Mouse (Mus musculus): ENCODE data around the gene Spats2l. TPM values are rescaled to one million over a fixed set of nuclear protein-coding genes. Genes with fewer than 3 reads are reported as not detected.

Gene Spats2l
- polyA plus RNA-seq, 1 experiment from 2014 or later: 32.3 TPM

GRCm38 (mm10) chr1:57806126-57806525 is 32.2 kb downstream of the Spats2l start:
- H3K27ac ChIP-seq (ENCODE audit: low read depth, low read length): no peak overlapping the region
- H3K4me1 ChIP-seq (ENCODE audit: control insufficient read depth, insufficient read depth, low read length): no peaks in the 10 kb centered on the region
- H3K9me3 ChIP-seq (ENCODE audit: control insufficient read depth, low read length): no peaks in the 10 kb centered on the region
- 84% methylated on average over 3 of the region's 3 CpGs for WGBS
- H3K36me3 ChIP-seq (ENCODE audit: control insufficient read depth, insufficient read depth, low read length): no peaks in the 10 kb centered on the region
- H3K4me3 ChIP-seq (ENCODE audit: low read depth, low read length): no peak overlapping the region
- no peak overlapping the region for H3K9ac ChIP-seq (ENCODE audit: low read length)
- ATAC-seq (ENCODE audit: insufficient read depth, low FRiP score, low TSS enrichment): no peak
- no peak overlapping the region for H3K4me2 ChIP-seq (ENCODE audit: low read depth)
- DNase-seq (ENCODE audit: low spot score): no peak
- no peaks in the 10 kb centered on the region for H3K27me3 ChIP-seq (ENCODE audit: control insufficient read depth, insufficient read depth, low read length)

- 60% methylated on average over 7 of the region's 7 CpGs for WGBS
- Histone ChIP-seq H3K27me3 (ENCODE audit: control insufficient read depth, insufficient read depth, low read length) (no peaks in the 10 kb centered on the region), H3K9me3 (ENCODE audit: control insufficient read depth, low read length) (no peaks in the 10 kb centered on the region), H3K27ac (ENCODE audit: low read depth, low read length) (no peak overlapping the region), H3K4me2 (ENCODE audit: low read depth) (no peak overlapping the region), H3K4me1 (ENCODE audit: control insufficient read depth, insufficient read depth, low read length) (no peaks in the 10 kb centered on the region), H3K9ac (ENCODE audit: low read length) (no peak overlapping the region), H3K4me3 (ENCODE audit: low read depth, low read length) (no peak overlapping the region), H3K36me3 (ENCODE audit: control insufficient read depth, insufficient read depth, low read length) (no peaks in the 10 kb centered on the region)
- DNase-seq (ENCODE audit: low spot score) (no peak), ATAC-seq (ENCODE audit: insufficient read depth, low FRiP score, low TSS enrichment) (no peak)
Measured at GRCm38 (mm10) chr1:57807882-57808281, 33.9 kb downstream of the Spats2l start.

GRCm38 (mm10) chr1:57810221-57810620 is 36.3 kb downstream of the Spats2l start:
- Histone ChIP-seq H3K27ac (ENCODE audit: low read depth, low read length) (no peak overlapping the region), H3K4me1 (ENCODE audit: control insufficient read depth, insufficient read depth, low read length) (no peaks in the 10 kb centered on the region), H3K27me3 (ENCODE audit: control insufficient read depth, insufficient read depth, low read length) (no peaks in the 10 kb centered on the region), H3K9me3 (ENCODE audit: control insufficient read depth, low read length) (no peaks in the 10 kb centered on the region), H3K4me3 (ENCODE audit: low read depth, low read length) (no peak overlapping the region), H3K4me2 (ENCODE audit: low read depth) (no peak overlapping the region), H3K9ac (ENCODE audit: low read length) (no peak overlapping the region), H3K36me3 (ENCODE audit: control insufficient read depth, insufficient read depth, low read length) (no peaks in the 10 kb centered on the region)
- DNase-seq (ENCODE audit: low spot score): no peak
- no peak for ATAC-seq (ENCODE audit: insufficient read depth, low FRiP score, low TSS enrichment)
- WGBS: 69% methylated on average over 4 of the region's 4 CpGs

- 68% methylated on average over 2 of the region's 2 CpGs for WGBS
- ATAC-seq (ENCODE audit: insufficient read depth, low FRiP score, low TSS enrichment): no peak
Measured at GRCm38 (mm10) chr1:57817103-57817502, 43.1 kb downstream of the Spats2l start.

GRCm38 (mm10) chr1:57820428-57820997 is 46.6 kb downstream of the Spats2l start:
- no peaks in the 10 kb centered on the region for H3K9me3 ChIP-seq (ENCODE audit: control insufficient read depth, low read length)
- H3K27me3 ChIP-seq (ENCODE audit: control insufficient read depth, insufficient read depth, low read length): no peaks in the 10 kb centered on the region
- no peak for ATAC-seq (ENCODE audit: insufficient read depth, low FRiP score, low TSS enrichment)
- no peak overlapping the region for H3K4me2 ChIP-seq (ENCODE audit: low read depth)
- H3K4me1 ChIP-seq (ENCODE audit: control insufficient read depth, insufficient read depth, low read length): no peaks in the 10 kb centered on the region
- WGBS: 78% methylated on average over 6 of the region's 6 CpGs
- H3K4me3 ChIP-seq (ENCODE audit: low read depth, low read length): no peak overlapping the region
- H3K9ac ChIP-seq (ENCODE audit: low read length): no peak overlapping the region
- no peak for DNase-seq (ENCODE audit: low spot score)
- no peaks in the 10 kb centered on the region for H3K36me3 ChIP-seq (ENCODE audit: control insufficient read depth, insufficient read depth, low read length)
- H3K27ac ChIP-seq (ENCODE audit: low read depth, low read length): no peak overlapping the region

More at GRCm38 (mm10) chr1:57817103-57817502, 43.1 kb downstream of the Spats2l start:
- no peak overlapping the region for H3K9ac ChIP-seq (ENCODE audit: low read length)
- no peaks in the 10 kb centered on the region for H3K36me3 ChIP-seq (ENCODE audit: control insufficient read depth, insufficient read depth, low read length)
- H3K27ac ChIP-seq (ENCODE audit: low read depth, low read length): no peak overlapping the region
- no peak overlapping the region for H3K4me2 ChIP-seq (ENCODE audit: low read depth)
- H3K4me3 ChIP-seq (ENCODE audit: low read depth, low read length): no peak overlapping the region
- no peak for DNase-seq (ENCODE audit: low spot score)
- no peaks in the 10 kb centered on the region for H3K27me3 ChIP-seq (ENCODE audit: control insufficient read depth, insufficient read depth, low read length)
- no peaks in the 10 kb centered on the region for H3K4me1 ChIP-seq (ENCODE audit: control insufficient read depth, insufficient read depth, low read length)
- no peaks in the 10 kb centered on the region for H3K9me3 ChIP-seq (ENCODE audit: control insufficient read depth, low read length)

DNA sequence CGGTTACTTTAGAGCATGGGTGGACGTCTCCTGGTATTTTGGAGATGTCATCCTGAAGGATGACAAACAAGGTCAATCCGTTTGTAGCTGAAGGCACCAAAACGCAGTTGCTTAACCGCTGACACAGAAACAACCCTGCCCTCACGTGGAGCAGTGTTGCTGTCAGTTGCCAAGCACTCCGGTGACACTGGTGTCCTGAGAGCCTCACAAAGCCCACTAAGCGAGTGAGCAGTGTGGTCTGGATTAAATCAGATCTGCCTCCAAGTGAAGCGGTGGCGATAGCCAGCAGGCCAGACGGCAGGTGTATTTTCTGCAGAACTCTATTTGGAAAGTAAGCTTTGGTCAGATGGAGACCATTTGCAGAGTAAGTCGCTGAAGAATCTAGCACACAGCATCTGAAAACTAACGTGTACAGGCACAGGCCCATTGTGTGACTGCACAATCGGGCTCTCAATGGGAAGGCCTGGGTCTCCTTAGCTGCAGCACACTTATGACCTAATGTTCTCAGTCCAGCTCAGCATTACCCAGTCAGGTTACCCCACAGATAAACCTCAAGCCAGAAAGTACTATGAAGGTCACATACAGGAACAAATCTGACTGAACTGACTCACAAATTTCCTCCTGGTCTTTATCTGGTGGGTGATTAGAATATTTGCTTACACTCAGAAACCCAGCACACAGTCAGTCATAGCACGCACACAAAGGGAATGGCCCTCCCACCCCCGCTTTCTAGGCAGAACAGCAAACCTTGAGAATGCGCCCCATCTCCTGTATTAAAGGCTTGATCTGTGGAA is 51.2 kb downstream of the Spats2l start:
- no peak overlapping the region for H3K27ac ChIP-seq (ENCODE audit: low read depth, low read length)
- H3K9me3 ChIP-seq (ENCODE audit: control insufficient read depth, low read length): no peaks in the 10 kb centered on the region
- no peaks in the 10 kb centered on the region for H3K27me3 ChIP-seq (ENCODE audit: control insufficient read depth, insufficient read depth, low read length)
- no peak overlapping the region for H3K9ac ChIP-seq (ENCODE audit: low read length)
- H3K4me1 ChIP-seq (ENCODE audit: control insufficient read depth, insufficient read depth, low read length): no peaks in the 10 kb centered on the region
- WGBS: 70% methylated on average over 17 of the region's 17 CpGs
- H3K4me3 ChIP-seq (ENCODE audit: low read depth, low read length): no peak overlapping the region
- no peak overlapping the region for H3K4me2 ChIP-seq (ENCODE audit: low read depth)
- no peak for DNase-seq (ENCODE audit: low spot score)
- no peaks in the 10 kb centered on the region for H3K36me3 ChIP-seq (ENCODE audit: control insufficient read depth, insufficient read depth, low read length)
- ATAC-seq (ENCODE audit: insufficient read depth, low FRiP score, low TSS enrichment): no peak

DNA sequence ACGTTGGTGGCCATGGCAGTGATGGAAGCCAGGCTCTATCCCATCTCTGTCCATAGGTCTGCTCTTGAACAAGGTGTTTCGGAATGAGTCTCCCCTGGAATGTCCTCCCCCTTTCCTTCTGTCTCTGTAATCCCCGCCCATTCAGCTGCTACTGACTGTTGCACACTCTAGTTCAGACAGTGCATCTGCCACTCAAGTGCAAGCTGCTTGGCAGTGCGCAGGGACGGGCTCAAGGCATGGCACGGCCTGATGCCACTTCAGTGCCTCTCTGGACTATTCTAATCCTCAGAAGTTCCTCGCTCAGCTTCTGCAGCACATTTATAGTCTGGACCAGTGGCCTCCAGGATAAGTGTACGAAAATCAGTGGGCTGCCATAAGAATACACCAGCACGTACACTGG is 52.3 kb downstream of the Spats2l start:
- Histone ChIP-seq H3K4me2 (ENCODE audit: low read depth) (no peak overlapping the region), H3K4me3 (ENCODE audit: low read depth, low read length) (no peak overlapping the region), H3K36me3 (ENCODE audit: control insufficient read depth, insufficient read depth, low read length) (no peaks in the 10 kb centered on the region), H3K27ac (ENCODE audit: low read depth, low read length) (no peak overlapping the region), H3K27me3 (ENCODE audit: control insufficient read depth, insufficient read depth, low read length) (no peaks in the 10 kb centered on the region), H3K9me3 (ENCODE audit: control insufficient read depth, low read length) (no peaks in the 10 kb centered on the region), H3K9ac (ENCODE audit: low read length) (no peak overlapping the region), H3K4me1 (ENCODE audit: control insufficient read depth, insufficient read depth, low read length) (no peaks in the 10 kb centered on the region)
- DNase-seq (ENCODE audit: low spot score) (no peak), ATAC-seq (ENCODE audit: insufficient read depth, low FRiP score, low TSS enrichment) (no peak)
- 89% methylated on average over 9 of the region's 9 CpGs for WGBS

GRCm38 (mm10) chr1:57833145-57833544 is 59.2 kb downstream of the Spats2l start:
- 90% methylated on average over 2 of the region's 2 CpGs for WGBS
- Histone ChIP-seq H3K27me3 (ENCODE audit: control insufficient read depth, insufficient read depth, low read length) (no peaks in the 10 kb centered on the region), H3K9ac (ENCODE audit: low read length) (no peak overlapping the region), H3K27ac (ENCODE audit: low read depth, low read length) (no peak overlapping the region), H3K4me3 (ENCODE audit: low read depth, low read length) (no peak overlapping the region), H3K4me1 (ENCODE audit: control insufficient read depth, insufficient read depth, low read length) (no peaks in the 10 kb centered on the region), H3K9me3 (ENCODE audit: control insufficient read depth, low read length) (no peaks in the 10 kb centered on the region), H3K36me3 (ENCODE audit: control insufficient read depth, insufficient read depth, low read length) (no peaks in the 10 kb centered on the region), H3K4me2 (ENCODE audit: low read depth) (no peak overlapping the region)
- peak; percentile 2 for DNase-seq (ENCODE audit: low spot score)
- no peak for ATAC-seq (ENCODE audit: insufficient read depth, low FRiP score, low TSS enrichment)

- no peak overlapping the region for H3K4me2 ChIP-seq (ENCODE audit: low read depth)
- no peak overlapping the region for H3K27ac ChIP-seq (ENCODE audit: low read depth, low read length)
- H3K27me3 ChIP-seq (ENCODE audit: control insufficient read depth, insufficient read depth, low read length): no peaks in the 10 kb centered on the region
- H3K36me3 ChIP-seq (ENCODE audit: control insufficient read depth, insufficient read depth, low read length): no peaks in the 10 kb centered on the region
- whole genome bisulfite sequencing: 50% methylated on average over 7 of the region's 7 CpGs
- ATAC-seq (ENCODE audit: insufficient read depth, low FRiP score, low TSS enrichment) (no peak), DNase-seq (ENCODE audit: low spot score) (no peak)
- no peaks in the 10 kb centered on the region for H3K9me3 ChIP-seq (ENCODE audit: control insufficient read depth, low read length)
- no peak overlapping the region for H3K9ac ChIP-seq (ENCODE audit: low read length)
- H3K4me3 ChIP-seq (ENCODE audit: low read depth, low read length): no peak overlapping the region
- H3K4me1 ChIP-seq (ENCODE audit: control insufficient read depth, insufficient read depth, low read length): no peaks in the 10 kb centered on the region
Measured at GRCm38 (mm10) chr1:57835128-57835527, 61.2 kb downstream of the Spats2l start.

Data from neural tube, embryonic 11.5 days (tissue).